Mouse (Mus musculus) MEL (cell line): ENCODE measurements around the gene Slc5a4b. TPM values are rescaled to one million over a fixed set of nuclear protein-coding genes. Genes with fewer than 3 reads are reported as not detected.

Source experiments
- DNase-seq: peaks from one replicate; pipeline ENCODE4 v3.0.0; 2011; ENCODE audit warnings: low read depth, low spot score
- H3K27ac ChIP-seq: 2 replicates; pipeline ENCODE4 v1.5.1; 2012; ENCODE audit warnings: low read depth, mild to moderate bottlenecking, control low read depth, low read length, moderate library complexity; ENCODE audit not compliant: control insufficient read depth
- H3K27me3 ChIP-seq, 2 experiments: fragments of 150-350 bp in 1 of 2; sonication (generic) in 1 of 2; 2 replicates each; pipeline ENCODE4 v1.6.1; 2012; ENCODE audit warnings: low read length in 2 of 2, mild to moderate bottlenecking in 2 of 2, improper control_type of control experiment in 1 of 2, moderate library complexity in 1 of 2; ENCODE audit not compliant: insufficient read depth in 2 of 2, control insufficient read depth in 1 of 2
- H3K36me3 ChIP-seq, 2 experiments: 2 replicates each; pipeline ENCODE4 v1.6.1; 2012 to 2014; ENCODE audit warnings: low read length in 2 of 2, improper control_type of control experiment in 1 of 2, inconsistent platforms in 1 of 2, mild to moderate bottlenecking in 1 of 2; ENCODE audit not compliant: insufficient read depth in 2 of 2, control insufficient read depth in 1 of 2
- H3K4me1 ChIP-seq, 2 experiments: fragments of 150-350 bp in 1 of 2; sonication (generic) in 1 of 2; 2 replicates each; pipeline ENCODE4 v1.6.1; 2012; ENCODE audit warnings: low read length in 2 of 2, improper control_type of control experiment in 1 of 2, mild to moderate bottlenecking in 1 of 2; ENCODE audit not compliant: insufficient read depth in 2 of 2, control insufficient read depth in 1 of 2
- H3K4me3 ChIP-seq, 2 experiments: fragments of 150-350 bp in 1 of 2; sonication (generic) in 1 of 2; 2 replicates each; pipeline ENCODE4 v1.5.1; 2012; ENCODE audit warnings: low read depth in 2 of 2, low read length in 2 of 2, mild to moderate bottlenecking in 2 of 2, moderate library complexity in 2 of 2, control low read depth in 1 of 2, improper control_type of control experiment in 1 of 2; ENCODE audit not compliant: control insufficient read depth in 1 of 2, insufficient read depth in 1 of 2
- H3K79me2 ChIP-seq: 2 replicates; pipeline ENCODE4 v1.6.1; 2012; ENCODE audit warnings: mild to moderate bottlenecking, low read length, moderate library complexity; ENCODE audit not compliant: control insufficient read depth, poor library complexity, insufficient read depth
- H3K9ac ChIP-seq: 2 replicates; pipeline ENCODE4 v1.6.1; 2012; ENCODE audit warnings: low read depth, mild to moderate bottlenecking, control low read depth, low read length, moderate library complexity; ENCODE audit not compliant: control insufficient read depth, poor library complexity, severe bottlenecking
- H3K9me3 ChIP-seq: fragments of 150-350 bp; sonication (generic); replicated peaks from 2 replicates; pipeline ENCODE4 v1.6.1; 2012; ENCODE audit warnings: mild to moderate bottlenecking, low read length, improper control_type of control experiment, moderate library complexity; ENCODE audit not compliant: insufficient read depth
- BHLHE40 ChIP-seq: IDR thresholded peaks from 2 replicates; pipeline ENCODE4 v1.6.1; 2012; ENCODE audit warnings: low read depth, mild to moderate bottlenecking, inconsistent platforms, low read length, improper control_type of control experiment, borderline replicate concordance
- CHD1 ChIP-seq: IDR thresholded peaks from 2 replicates; pipeline ENCODE4 v1.6.1; 2012; ENCODE audit warnings: low read depth, mild to moderate bottlenecking, inconsistent platforms, low read length, improper control_type of control experiment
- CTCF ChIP-seq, 3 experiments: IDR thresholded peaks in 2 of 3; conservative IDR thresholded peaks in 1 of 3; 2 replicates each; pipeline ENCODE4 v1.5.1; 2011 to 2012; ENCODE audit warnings: low read length in 3 of 3, low read depth in 2 of 3, mild to moderate bottlenecking in 2 of 3, improper control_type of control experiment in 1 of 3, inconsistent platforms in 1 of 3, mixed read lengths in 1 of 3, moderate library complexity in 1 of 3; ENCODE audit not compliant: control insufficient read depth in 1 of 3, insufficient read depth in 1 of 3, poor library complexity in 1 of 3, severe bottlenecking in 1 of 3
- E2F4 ChIP-seq: IDR thresholded peaks from 2 replicates; pipeline ENCODE4 v1.6.1; 2011; ENCODE audit warnings: low read depth, low read length, improper control_type of control experiment, borderline replicate concordance
- ELF1 ChIP-seq: IDR thresholded peaks from 2 replicates; pipeline ENCODE4 v1.6.1; 2014; ENCODE audit warnings: low read depth, mild to moderate bottlenecking, inconsistent platforms, low read length, improper control_type of control experiment, moderate library complexity
- EP300 ChIP-seq, 2 experiments: IDR thresholded peaks; 2 replicates each; pipeline ENCODE4 v1.6.1; 2011; ENCODE audit warnings: improper control_type of control experiment in 2 of 2, low read length in 2 of 2, low read depth in 1 of 2, mild to moderate bottlenecking in 1 of 2
- ETS1 ChIP-seq: IDR thresholded peaks from 2 replicates; pipeline ENCODE4 v1.6.1; 2012; ENCODE audit warnings: low read depth, mild to moderate bottlenecking, inconsistent platforms, low read length, improper control_type of control experiment, moderate library complexity
- GATA1 ChIP-seq: IDR thresholded peaks from 2 replicates; pipeline ENCODE4 v1.6.1; 2011; ENCODE audit warnings: low read depth, low read length, improper control_type of control experiment
- JUND ChIP-seq: IDR thresholded peaks from 2 replicates; pipeline ENCODE4 v1.6.1; 2011; ENCODE audit warnings: low read depth, mild to moderate bottlenecking, improper control_type of control experiment, low read length
- KAT2A ChIP-seq: conservative IDR thresholded peaks from 2 replicates; pipeline ENCODE4 v1.6.1; 2012; ENCODE audit warnings: low read depth, low read length, improper control_type of control experiment, inconsistent platforms
- MAFK ChIP-seq: IDR thresholded peaks from 2 replicates; pipeline ENCODE4 v1.6.1; 2011; ENCODE audit warnings: low read depth, mild to moderate bottlenecking, low read length, improper control_type of control experiment, borderline replicate concordance
- MAX ChIP-seq: IDR thresholded peaks from 2 replicates; pipeline ENCODE4 v1.6.1; 2011; ENCODE audit warnings: low read length, improper control_type of control experiment
- MAZ ChIP-seq: IDR thresholded peaks from 2 replicates; pipeline ENCODE4 v1.6.1; 2012; ENCODE audit warnings: low read depth, mild to moderate bottlenecking, inconsistent platforms, low read length, improper control_type of control experiment
- MXI1 ChIP-seq: IDR thresholded peaks from 2 replicates; pipeline ENCODE4 v1.6.1; 2011; ENCODE audit warnings: mild to moderate bottlenecking, low read depth, low read length, improper control_type of control experiment
- MYB ChIP-seq: IDR thresholded peaks from 2 replicates; pipeline ENCODE4 v1.6.1; 2011; ENCODE audit warnings: mild to moderate bottlenecking, low read depth, low read length, improper control_type of control experiment
- MYC ChIP-seq: IDR thresholded peaks from 2 replicates; pipeline ENCODE4 v1.6.1; 2011; ENCODE audit warnings: low read depth, mild to moderate bottlenecking, low read length, improper control_type of control experiment, moderate library complexity
- NELFE ChIP-seq: IDR thresholded peaks from 2 replicates; pipeline ENCODE4 v1.6.1; 2011; ENCODE audit warnings: low read depth, low read length, improper control_type of control experiment
- POLR2A ChIP-seq, 2 experiments: IDR thresholded peaks; 2 replicates each; pipeline ENCODE4 v1.6.1; 2011 to 2012; ENCODE audit warnings: low read length in 2 of 2, mild to moderate bottlenecking in 2 of 2, control low read depth in 1 of 2, improper control_type of control experiment in 1 of 2, low read depth in 1 of 2, moderate library complexity in 1 of 2; ENCODE audit not compliant: control insufficient read depth in 1 of 2, insufficient read depth in 1 of 2, poor library complexity in 1 of 2
- POLR2AphosphoS2 ChIP-seq: IDR thresholded peaks from 2 replicates; pipeline ENCODE4 v1.6.1; 2011; ENCODE audit warnings: low read length, improper control_type of control experiment
- POLR2AphosphoS5 ChIP-seq: IDR thresholded peaks from 2 replicates; pipeline ENCODE4 v1.6.1; 2012; ENCODE audit warnings: low read depth, borderline replicate concordance, mild to moderate bottlenecking, inconsistent platforms, low read length, moderate library complexity, mixed read lengths
- RAD21 ChIP-seq: IDR thresholded peaks from 2 replicates; pipeline ENCODE4 v1.6.1; 2011; ENCODE audit warnings: mild to moderate bottlenecking, low read depth, low read length, improper control_type of control experiment
- SIN3A ChIP-seq: IDR thresholded peaks from 2 replicates; pipeline ENCODE4 v1.6.1; 2012; ENCODE audit warnings: low read length, improper control_type of control experiment, inconsistent platforms
- SMC3 ChIP-seq: IDR thresholded peaks from 2 replicates; pipeline ENCODE4 v1.6.1; 2011; ENCODE audit warnings: low read depth, low read length, improper control_type of control experiment
- TAL1 ChIP-seq: IDR thresholded peaks from 2 replicates; pipeline ENCODE4 v1.6.1; 2012; ENCODE audit warnings: mild to moderate bottlenecking, inconsistent platforms, low read length, moderate library complexity, mixed read lengths
- TBP ChIP-seq: IDR thresholded peaks from 2 replicates; pipeline ENCODE4 v1.8.0; 2011; ENCODE audit warnings: low read depth, low read length, improper control_type of control experiment
- TCF12 ChIP-seq: IDR thresholded peaks from 2 replicates; pipeline ENCODE4 v1.6.1; 2014; ENCODE audit warnings: low read depth, mild to moderate bottlenecking, inconsistent platforms, low read length, improper control_type of control experiment, moderate library complexity
- UBTF ChIP-seq: IDR thresholded peaks from 2 replicates; pipeline ENCODE4 v1.6.1; 2012; ENCODE audit warnings: low read depth, mild to moderate bottlenecking, inconsistent platforms, low read length, improper control_type of control experiment, moderate library complexity, borderline replicate concordance; ENCODE audit not compliant: insufficient read depth
- USF2 ChIP-seq, 2 experiments: IDR thresholded peaks; 2 replicates each; pipeline ENCODE4 v1.6.1; 2011 to 2012; ENCODE audit warnings: improper control_type of control experiment in 2 of 2, low read length in 2 of 2, borderline replicate concordance in 1 of 2, inconsistent platforms in 1 of 2, low read depth in 1 of 2, mild to moderate bottlenecking in 1 of 2; ENCODE audit not compliant: insufficient read depth in 1 of 2
- ZC3H11A ChIP-seq: IDR thresholded peaks from 2 replicates; pipeline ENCODE4 v1.6.1; 2012; ENCODE audit warnings: low read depth, mild to moderate bottlenecking, inconsistent platforms, low read length, improper control_type of control experiment
- ZKSCAN1 ChIP-seq: IDR thresholded peaks from 2 replicates; pipeline ENCODE4 v1.6.1; 2012; ENCODE audit warnings: low read depth, mild to moderate bottlenecking, inconsistent platforms, low read length, improper control_type of control experiment, moderate library complexity
- ZMIZ1 ChIP-seq: IDR thresholded peaks from 2 replicates; pipeline ENCODE4 v1.6.1; 2012; ENCODE audit warnings: low read depth, mild to moderate bottlenecking, inconsistent platforms, low read length, improper control_type of control experiment, moderate library complexity
- ZNF384 ChIP-seq: IDR thresholded peaks from 2 replicates; pipeline ENCODE4 v1.6.1; 2012; ENCODE audit warnings: low read depth, mild to moderate bottlenecking, inconsistent platforms, low read length, improper control_type of control experiment
- polyA plus RNA-seq, 2 experiments: library from polyadenylated mRNA; stranded (reverse) in 1 of 2; unstranded in 1 of 2; fragments of >175 nt in 1 of 2; fragments of >200 nt in 1 of 2; gene quantifications; 2 replicates each; pipeline versions ENCODE4 v1.2.1 to v1.2.4; 2012; ENCODE audit warnings: low replicate concordance in 2 of 2, low read depth in 1 of 2; ENCODE audit not compliant: insufficient read length in 2 of 2, insufficient read depth in 1 of 2, missing spikeins in 1 of 2
- total RNA-seq: library from RNA; depleted of rRNA; stranded (reverse); fragments of 300-350 nt; gene quantifications from 2 replicates; pipeline ENCODE4 v1.2.3, GENCODE M21; 2012

Gene Slc5a4b
- total and polyA plus RNA-seq, 3 experiments = 0.03 TPM; not detected in 2

DNA sequence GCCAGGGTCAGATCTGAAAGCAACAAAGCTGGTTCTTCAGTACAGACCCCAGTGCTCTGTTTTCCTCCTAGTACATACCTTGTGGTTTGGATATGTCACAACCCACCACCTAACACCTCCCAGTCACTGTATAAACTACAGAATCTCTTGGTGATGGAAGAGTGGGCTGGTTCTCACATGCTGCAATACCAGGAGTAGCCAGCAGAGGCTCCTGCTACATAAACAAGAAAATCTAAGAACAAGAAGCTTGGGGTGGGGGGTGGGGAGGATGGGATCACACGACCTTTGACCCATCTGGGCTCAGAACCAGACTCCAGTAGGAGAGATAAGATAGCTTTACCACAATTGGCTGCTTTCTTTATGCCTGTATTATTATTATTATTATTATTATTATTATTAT is 8.0 kb upstream of the Slc5a4b start:
- Histone ChIP-seq H3K79me2 (no peaks in the 10 kb centered on the region), H3K9me3 (no peaks in the 10 kb centered on the region), H3K36me3 (no peaks in the 10 kb centered on the region), H3K9ac (no peak overlapping the region), H3K4me3 (no peak overlapping the region), H3K4me1 (0 out of 4 replicates have a peak, but pooled peaks cover 0 to 2% of the 10 kb centered on the region in 2 experiments), H3K27ac (no peak overlapping the region), H3K27me3 (no peaks in the 10 kb centered on the region; a peak in 2 of 4 replicates)
- peak; percentile 79 for DNase-seq
- TF ChIP-seq CTCF (IDR thresholded peaks at IDR 0.05 in 2 of 3, conservative IDR thresholded peaks at IDR 0.05 in 1 of 3; ENCODE audit: control insufficient read depth in 1 of 3, insufficient read depth in 1 of 3, low read depth in 2 of 3, low read length in 3 of 3, poor library complexity in 1 of 3, severe bottlenecking in 1 of 3) = peak; percentile 47 to 68 (median 68)
- TF ChIP-seq SMC3 = peak; percentile 50
- peak; percentile 35 for TF ChIP-seq RAD21
- 0 out of 2 replicates have a peak, but pooled peaks have one; percentile 13 for TF ChIP-seq ZC3H11A
- no peak for TF ChIP-seq EP300 (IDR thresholded peaks at IDR 0.05; ENCODE audit: low read depth in 1 of 2, low read length in 2 of 2)

DNA sequence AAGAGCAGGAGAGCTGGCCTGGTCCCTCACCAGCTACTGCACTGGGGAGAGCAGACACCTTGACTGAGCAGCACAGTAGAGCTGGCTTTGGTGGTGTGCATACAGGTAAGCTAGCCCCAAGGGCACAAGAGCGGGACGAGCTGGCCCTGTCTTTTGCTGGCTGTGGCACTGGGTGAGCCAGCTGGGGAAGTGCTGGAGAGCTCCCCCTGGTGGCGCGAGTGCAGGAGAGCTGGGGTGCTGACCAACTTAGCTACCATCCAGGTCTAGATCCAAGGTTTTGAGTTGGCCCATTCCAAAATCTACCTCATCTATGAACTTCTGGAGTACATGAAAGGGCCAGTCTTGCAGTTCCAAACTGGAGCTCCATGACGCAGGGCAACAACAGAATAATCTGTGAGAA is 7.2 kb upstream of the Slc5a4b start:
- no peaks in the 10 kb centered on the region for H3K79me2 ChIP-seq
- no peaks in the 10 kb centered on the region for H3K9me3 ChIP-seq
- H3K36me3 ChIP-seq = no peaks in the 10 kb centered on the region
- H3K27me3 ChIP-seq = no peaks in the 10 kb centered on the region; a peak in 2 of 4 replicates
- H3K9ac ChIP-seq = no peak overlapping the region
- H3K4me1 ChIP-seq = 0 out of 4 replicates have a peak, but pooled peaks cover 0 to 2% of the 10 kb centered on the region in 2 experiments
- no peak overlapping the region for H3K4me3 ChIP-seq
- peak; percentile 71 for DNase-seq
- no peak overlapping the region for H3K27ac ChIP-seq
- no peak for TF ChIP-seq POLR2A (IDR thresholded peaks at IDR 0.05; ENCODE audit: control insufficient read depth in 1 of 2, insufficient read depth in 1 of 2, low read depth in 1 of 2, low read length in 2 of 2, poor library complexity in 1 of 2)
- TF ChIP-seq POLR2AphosphoS2 = no peak
- TF ChIP-seq BHLHE40 = no peak
- no peak for TF ChIP-seq KAT2A
- peak; percentile 52 for TF ChIP-seq SMC3
- no peak for TF ChIP-seq JUND
- TF ChIP-seq MAX = no peak
- TF ChIP-seq MXI1 = no peak
- no peak for TF ChIP-seq E2F4
- TF ChIP-seq ZNF384 = no peak
- TF ChIP-seq NELFE = no peak
- TF ChIP-seq USF2 (IDR thresholded peaks at IDR 0.05; ENCODE audit: borderline replicate concordance in 1 of 2, insufficient read depth in 1 of 2, low read depth in 1 of 2, low read length in 2 of 2) = no peak
- TF ChIP-seq UBTF = no peak
- TF ChIP-seq MYB = no peak
- no peak for TF ChIP-seq ZMIZ1
- TF ChIP-seq TBP = no peak
- TF ChIP-seq ZKSCAN1 = no peak
- peak; percentile 27; the same call in 1 of the 2 replicates for TF ChIP-seq MAZ
- no peak for TF ChIP-seq MYC
- TF ChIP-seq EP300 (IDR thresholded peaks at IDR 0.05; ENCODE audit: low read depth in 1 of 2, low read length in 2 of 2) = no peak
- no peak for TF ChIP-seq MAFK
- no peak for TF ChIP-seq TAL1
- TF ChIP-seq SIN3A = no peak
- TF ChIP-seq CHD1 = no peak
- no peak for TF ChIP-seq ETS1
- no peak for TF ChIP-seq POLR2AphosphoS5
- TF ChIP-seq ELF1 = no peak
- peak; percentile 83 to 95 (median 85) for TF ChIP-seq CTCF (IDR thresholded peaks at IDR 0.05 in 2 of 3, conservative IDR thresholded peaks at IDR 0.05 in 1 of 3; ENCODE audit: control insufficient read depth in 1 of 3, insufficient read depth in 1 of 3, low read depth in 2 of 3, low read length in 3 of 3, poor library complexity in 1 of 3, severe bottlenecking in 1 of 3)
- peak; percentile 7; the same call in 1 of the 2 replicates for TF ChIP-seq ZC3H11A
- no peak for TF ChIP-seq TCF12
- no peak for TF ChIP-seq GATA1
